Mouse (Mus musculus) cerebellum, adult 11 months (tissue): ENCODE data around the gene Ispd.

Experiments used
- DNase-seq: peaks from one replicate; pipeline ENCODE4 v3.0.0; 2022

Gene Ispd

GRCm38 (mm10) chr12:36718417-36718816 lies 337.2 kb downstream of the Ispd start:
- no peak for DNase-seq

GRCm38 (mm10) chr12:36719074-36719473 lies 337.8 kb downstream of the Ispd start:
- DNase-seq = no peak

GRCm38 (mm10) chr12:36720779-36721178 lies 339.5 kb downstream of the Ispd start:
- no peak for DNase-seq

GRCm38 (mm10) chr12:36721223-36721622 lies 340.0 kb downstream of the Ispd start:
- no peak for DNase-seq

GRCm38 (mm10) chr12:36722754-36723153 lies 341.5 kb downstream of the Ispd start:
- DNase-seq = no peak

- no peak for DNase-seq
Measured at GRCm38 (mm10) chr12:36723302-36723701, 342.1 kb downstream of the Ispd start.

- DNase-seq = no peak
Measured at GRCm38 (mm10) chr12:36724297-36724696, 343.0 kb downstream of the Ispd start.

GRCm38 (mm10) chr12:36725250-36725649 lies 344.0 kb downstream of the Ispd start:
- no peak for DNase-seq

GRCm38 (mm10) chr12:36726026-36726425 lies 344.8 kb downstream of the Ispd start:
- DNase-seq = no peak

GRCm38 (mm10) chr12:36733673-36734371 lies 352.6 kb downstream of the Ispd start:
- DNase-seq = no peak
